Mouse (Mus musculus) limb, embryonic 14.5 days (tissue): ENCODE data around the gene H2-Ke6. TPM values are rescaled to one million over a fixed set of nuclear protein-coding genes. Genes with fewer than 3 reads are reported as not detected.
"Not testable (repeated sequence)": the region's sequence is repeated elsewhere in the genome, so short reads cannot be mapped to it uniquely, and the experiment has no call there.

Experiments used
- ATAC-seq: fragments of 200-750 bp; cut with Nextera tagmentation; 2 replicates; pipeline ENCODE4 v1.8.0; 2017; ENCODE audit warnings: low read depth, moderate number of reproducible peaks, moderate TSS enrichment; ENCODE audit not compliant: low FRiP score
- DNase-seq: peaks from one replicate; pipeline ENCODE4 v3.0.0-alpha.2; 2015; ENCODE audit warnings: low spot score
- H3K27ac ChIP-seq: fragments of 300-500 bp; sonication (generic); replicated peaks from 2 replicates; pipeline ENCODE4 v1.5.1; 2014; ENCODE audit warnings: low read depth, mild to moderate bottlenecking, low read length, moderate library complexity, mixed read lengths
- H3K27me3 ChIP-seq: fragments of 300-500 bp; sonication (generic); 2 replicates; pipeline ENCODE4 v1.6.1; 2014; ENCODE audit warnings: low read length, mixed read lengths; ENCODE audit not compliant: control insufficient read depth, insufficient read depth
- H3K36me3 ChIP-seq: fragments of 300-500 bp; sonication (generic); 2 replicates; pipeline ENCODE4 v1.6.1; 2014; ENCODE audit warnings: mild to moderate bottlenecking, low read length, moderate library complexity, mixed read lengths; ENCODE audit not compliant: control insufficient read depth, insufficient read depth
- H3K4me1 ChIP-seq: fragments of 300-500 bp; sonication (generic); 2 replicates; pipeline ENCODE4 v1.6.1; 2014; ENCODE audit warnings: antibody characterized with exemption, low read length, mixed read lengths; ENCODE audit not compliant: control insufficient read depth, insufficient read depth
- H3K4me2 ChIP-seq: fragments of 300-500 bp; sonication (generic); replicated peaks from 2 replicates; pipeline ENCODE4 v1.6.1; 2014; ENCODE audit warnings: low read depth, mild to moderate bottlenecking, low read length, moderate library complexity; ENCODE audit not compliant: severe bottlenecking
- H3K4me3 ChIP-seq: fragments of 300-500 bp; sonication (generic); replicated peaks from 2 replicates; pipeline ENCODE4 v1.5.1; 2014; ENCODE audit warnings: low read length
- H3K9ac ChIP-seq: fragments of 300-500 bp; sonication (generic); 2 replicates; pipeline ENCODE4 v1.6.1; 2014; ENCODE audit warnings: mild to moderate bottlenecking, low read depth, low read length, moderate library complexity; ENCODE audit not compliant: severe bottlenecking
- H3K9me3 ChIP-seq: fragments of 300-500 bp; sonication (generic); 2 replicates; pipeline ENCODE4 v1.6.1; 2016; ENCODE audit warnings: low read length; ENCODE audit not compliant: control insufficient read depth
- POLR2A ChIP-seq: fragments of 200-500 bp; IDR thresholded peaks from 2 replicates; pipeline ENCODE4 v1.8.0; 2012; ENCODE audit warnings: inconsistent platforms, mild to moderate bottlenecking, moderate library complexity, borderline replicate concordance; ENCODE audit not compliant: insufficient read depth, insufficient read length; ENCODE audit errors: extremely low read depth
- WGBS: fragments of 180-500 bp; shearing (Covaris S2); extraction: QIAGEN DNeasy Blood & Tissue Kit; methylation state at CpG from one replicate; pipeline ENCODE4 v1.1.7; 2014; 5-methylcytosine and 5-hydroxymethylcytosine counted together
- polyA plus RNA-seq, 2 experiments: library from polyadenylated mRNA; depleted of rRNA in 1 of 2; stranded (reverse) in 1 of 2; unstranded in 1 of 2; fragments of >200 nt; fragmentation: Nextera tagmentation in 1 of 2; extraction: Ambion mirVana in 1 of 2; gene quantifications; 2 replicates each; pipeline versions ENCODE4 v1.2.1 to v1.2.3; 2012 to 2014

Gene H2-Ke6
- polyA plus RNA-seq, 2 experiments: 48.1 to 104 TPM

DNA sequence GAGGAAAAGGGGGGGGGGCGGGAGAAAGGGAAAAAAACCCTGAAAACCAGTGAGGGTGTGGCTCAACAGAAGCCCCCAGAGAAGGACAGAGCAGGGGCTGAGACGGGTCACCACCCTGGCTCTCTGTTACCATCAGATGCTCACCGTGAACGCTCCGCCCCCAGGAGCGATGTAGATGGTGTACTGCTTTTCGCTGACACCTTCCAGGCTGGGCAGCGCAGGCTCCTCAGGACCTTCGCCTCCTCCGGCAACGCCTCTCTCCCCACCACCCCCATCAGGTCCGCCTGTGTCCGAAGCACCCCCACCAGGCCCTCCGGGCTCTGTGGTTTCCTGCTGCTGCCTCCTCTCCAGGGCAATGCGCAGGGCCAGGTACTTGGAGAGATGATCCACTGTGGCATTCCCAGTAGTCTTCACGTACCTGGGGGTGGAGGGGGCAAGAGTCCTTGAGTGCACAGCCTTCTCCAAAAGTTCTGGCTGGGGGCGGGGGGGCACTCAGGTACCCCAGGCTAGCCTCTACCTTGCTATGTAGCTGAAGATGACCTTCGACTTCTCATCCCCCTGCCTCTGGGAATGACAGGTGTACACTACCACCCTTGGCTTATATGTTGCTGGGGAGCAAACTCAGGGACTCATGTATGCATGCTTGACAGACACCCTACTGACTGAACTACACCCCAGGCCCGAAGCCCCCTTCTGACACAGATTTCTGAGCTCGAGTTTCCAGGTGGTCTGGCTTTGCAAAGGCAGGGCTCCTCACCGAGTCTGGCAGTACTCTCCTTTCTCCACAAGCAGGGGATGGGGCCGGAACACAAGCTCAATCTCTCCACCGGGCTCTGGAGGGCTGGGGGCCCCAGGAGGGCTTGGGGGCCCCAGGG is 6.1 kb downstream of the H2-Ke6 start:
- peaks cover 22% of the 10 kb centered on the region; the same call in 1 of the 2 replicates for H3K36me3 ChIP-seq
- ATAC-seq: no peak
- no peak overlapping the region for H3K9ac ChIP-seq
- no peak for DNase-seq
- H3K4me2 ChIP-seq: no peak overlapping the region
- TF ChIP-seq POLR2A: no peak
- H3K4me3 ChIP-seq: no peak overlapping the region
- no peaks in the 10 kb centered on the region for H3K27me3 ChIP-seq
- peaks cover 20% of the 10 kb centered on the region for H3K4me1 ChIP-seq
- no peak overlapping the region for H3K27ac ChIP-seq
- H3K9me3 ChIP-seq: no peaks in the 10 kb centered on the region
- 94% methylated on average over 21 of the region's 23 CpGs for WGBS

DNA sequence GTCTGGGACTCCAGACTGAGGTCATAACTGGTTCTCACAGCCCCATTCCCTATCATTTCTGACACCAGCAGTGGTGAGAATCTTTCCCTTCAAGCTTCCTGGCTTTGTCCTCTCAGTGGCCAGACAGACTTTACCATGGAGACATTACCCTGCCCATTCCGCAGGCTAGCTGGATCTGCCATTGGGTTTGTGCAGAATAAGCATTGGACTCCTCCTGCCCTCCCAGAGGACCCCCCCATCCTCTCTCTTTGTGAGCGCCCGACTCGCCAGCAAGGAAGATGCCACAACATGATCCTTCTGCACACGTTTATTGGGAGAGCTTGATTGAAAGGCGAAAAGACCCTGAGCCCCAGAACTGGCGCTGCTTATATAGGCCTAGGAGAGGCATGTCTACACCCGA is 14.4 kb downstream of the H2-Ke6 start:
- WGBS: 94% methylated on average over 8 of the region's 8 CpGs
- no peak overlapping the region for H3K27ac ChIP-seq
- ATAC-seq: no peak
- H3K36me3 ChIP-seq: no peaks in the 10 kb centered on the region
- no peaks in the 10 kb centered on the region for H3K4me1 ChIP-seq
- DNase-seq: no peak
- TF ChIP-seq POLR2A: no peak
- no peak overlapping the region for H3K9ac ChIP-seq
- no peaks in the 10 kb centered on the region for H3K27me3 ChIP-seq
- no peak overlapping the region for H3K4me2 ChIP-seq
- no peak overlapping the region for H3K4me3 ChIP-seq
- no peaks in the 10 kb centered on the region for H3K9me3 ChIP-seq

DNA sequence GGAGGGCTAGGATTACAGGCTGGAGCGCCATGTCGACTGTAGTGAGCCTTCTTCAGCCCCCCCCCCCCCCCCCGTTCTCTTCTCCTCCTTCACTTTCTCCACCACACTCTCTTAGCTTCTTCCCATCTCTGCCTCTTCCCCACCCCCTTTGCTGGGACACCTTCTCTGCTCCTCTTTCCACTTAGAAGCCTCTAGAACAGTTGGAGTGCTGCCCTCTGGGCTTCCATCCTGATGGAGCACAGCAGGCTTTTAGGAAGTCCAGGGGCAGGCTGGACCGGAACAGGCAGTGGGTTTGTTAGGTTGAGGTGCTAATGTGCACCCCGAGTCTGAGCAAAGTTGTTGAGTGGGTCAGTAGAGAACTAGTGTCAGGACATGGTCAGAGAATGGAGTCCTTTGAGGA is 17.7 kb downstream of the H2-Ke6 start:
- H3K27me3 ChIP-seq: no peaks in the 10 kb centered on the region
- no peaks in the 10 kb centered on the region for H3K4me1 ChIP-seq
- no peaks in the 10 kb centered on the region for H3K9me3 ChIP-seq
- H3K36me3 ChIP-seq: no peaks in the 10 kb centered on the region
- TF ChIP-seq POLR2A: no peak
- H3K27ac ChIP-seq: no peak overlapping the region
- no peak overlapping the region for H3K4me3 ChIP-seq
- no peak overlapping the region for H3K9ac ChIP-seq
- no peak for ATAC-seq
- WGBS: 89% methylated on average over 3 of the region's 5 CpGs
- no peak overlapping the region for H3K4me2 ChIP-seq
- no peak for DNase-seq

DNA sequence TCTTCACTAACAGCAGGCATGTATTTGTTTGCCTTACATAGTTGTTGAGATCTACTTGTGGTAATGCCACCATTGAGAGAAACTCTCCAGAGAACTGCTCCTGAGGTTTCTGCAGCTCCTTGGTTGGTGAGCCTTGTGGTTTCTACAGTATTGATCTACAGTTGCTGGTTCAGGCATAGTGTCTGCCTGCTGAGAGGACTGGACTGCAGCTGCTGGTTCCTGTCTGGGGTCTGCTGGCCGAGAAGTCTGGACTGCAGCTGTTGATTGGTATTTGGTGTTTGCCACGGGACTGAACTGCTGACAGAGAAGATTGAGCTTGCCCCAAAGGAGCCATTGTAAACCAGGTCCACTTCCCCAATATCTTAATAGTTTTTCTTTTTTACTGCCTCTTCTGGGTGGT is 21.3 kb downstream of the H2-Ke6 start:
- 31% methylated on average over 2 of the region's 2 CpGs for WGBS
- Histone ChIP-seq H3K4me1 (no peaks in the 10 kb centered on the region), H3K4me2 (no peak overlapping the region), H3K9ac (no peak overlapping the region), H3K27me3 (peaks cover 6% of the 10 kb centered on the region; the same call in 1 of the 2 replicates), H3K36me3 (no peaks in the 10 kb centered on the region), H3K9me3 (no peaks in the 10 kb centered on the region), H3K27ac (no peak overlapping the region), H3K4me3 (no peak overlapping the region)
- TF ChIP-seq POLR2A: no peak
- DNase-seq: no peak
- no peak for ATAC-seq

DNA sequence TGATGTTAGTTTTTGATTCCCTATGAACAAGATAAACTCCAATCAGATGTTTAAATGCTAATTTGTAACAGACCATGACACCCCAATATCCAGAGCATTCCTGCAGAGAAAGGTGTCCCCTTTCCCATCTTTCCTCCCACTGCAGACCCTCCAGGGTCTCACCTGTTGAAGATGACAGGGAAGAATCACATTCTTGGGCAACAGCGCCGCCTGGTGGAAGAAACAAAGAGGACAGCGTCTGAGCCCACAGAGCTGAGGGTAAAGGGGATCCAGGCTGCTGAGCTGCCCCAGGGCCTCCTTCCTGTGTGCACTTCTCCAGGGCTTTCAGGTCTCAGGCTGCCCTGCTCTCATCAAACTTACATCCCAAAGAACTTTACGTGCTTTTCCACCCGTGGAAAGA is 24.4 kb downstream of the H2-Ke6 start:
- Histone ChIP-seq H3K4me1 (no peaks in the 10 kb centered on the region), H3K36me3 (no peaks in the 10 kb centered on the region), H3K27ac (no peak overlapping the region), H3K27me3 (peaks cover 28% of the 10 kb centered on the region), H3K9ac (no peak overlapping the region), H3K4me2 (no peak overlapping the region), H3K9me3 (no peaks in the 10 kb centered on the region), H3K4me3 (no peak overlapping the region)
- no peak for DNase-seq
- no peak for ATAC-seq
- WGBS: 10% methylated on average over 5 of the region's 5 CpGs
- no peak for TF ChIP-seq POLR2A

DNA sequence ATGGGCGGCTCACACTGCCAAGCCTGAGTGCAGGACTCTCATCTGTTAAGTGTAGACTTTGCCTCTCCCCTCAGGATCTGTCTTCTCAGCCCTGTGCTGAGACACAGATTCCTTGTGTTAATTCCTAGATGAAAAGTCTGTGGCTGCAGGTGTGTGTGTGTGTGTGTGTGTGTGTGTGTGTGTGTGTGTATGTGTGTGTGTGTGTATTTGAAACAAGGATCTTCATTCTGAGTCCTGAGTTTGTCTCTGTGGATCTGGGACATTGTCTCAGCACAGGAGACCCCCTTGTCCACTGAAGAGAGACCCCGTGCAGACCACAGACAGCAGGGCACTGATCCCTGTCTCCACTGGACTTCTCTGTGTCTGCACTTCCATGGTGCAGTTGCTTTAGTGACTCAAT is 27.1 kb downstream of the H2-Ke6 start:
- not testable (repeated sequence) for H3K4me2 ChIP-seq, DNase-seq, H3K36me3 ChIP-seq, H3K9me3 ChIP-seq, H3K9ac ChIP-seq, H3K4me1 ChIP-seq, H3K4me3 ChIP-seq, ATAC-seq, H3K27ac ChIP-seq
- WGBS: 41% methylated on average over 2 of the region's 2 CpGs
- peaks cover 28% of the 10 kb centered on the region for H3K27me3 ChIP-seq
